In the genomic region with DNA sequence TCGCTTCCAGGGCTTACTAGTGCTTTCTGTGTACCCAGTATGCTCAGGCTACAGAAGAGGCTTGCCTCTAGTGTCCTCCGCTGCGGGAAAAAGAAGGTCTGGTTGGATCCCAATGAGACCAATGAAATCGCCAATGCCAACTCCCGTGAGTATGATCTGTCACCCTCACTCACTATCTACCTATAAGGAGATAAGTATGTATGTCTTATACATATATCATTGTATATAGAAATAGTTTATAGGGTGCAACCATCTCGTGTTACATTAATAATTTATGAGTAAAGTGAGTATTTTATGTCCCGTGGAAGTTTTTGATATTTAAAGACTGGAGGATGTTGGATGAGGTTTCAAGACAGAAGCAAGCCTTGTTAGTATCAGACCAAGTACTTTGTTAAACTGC, we compare ENCODE assay signal across 9 mouse cellular contexts. TPM values are rescaled to one million over a fixed set of nuclear protein-coding genes. Genes with fewer than 3 reads are reported as not detected.
DNase-seq lines count a peak whose midpoint lies in the region; ATAC-seq and TF ChIP-seq lines count a peak whose summit lies in the region.
"Had no signal": no experiment of that assay in that cellular context is flagged by ENCODE, and none has a peak within 500 bp of the region (broad histone marks: within the 10 kb centered on the region; RNA-seq: fewer than 3 reads in every experiment).

No protein-coding gene starts in this region.

- peaks cover 28% of the 10 kb centered on the region for H3K4me1 ChIP-seq in heart, embryonic 13.5 days
- H3K4me1 ChIP-seq in ES-E14 (ENCODE audit: control insufficient read depth in 2 of 2, insufficient read depth in 2 of 2, low read length in 2 of 2, poor library complexity in 1 of 2) = peaks cover 0 to 8% of the 10 kb centered on the region in 2 experiments; a peak in 2 of 4 replicates
- peaks cover 9% of the 10 kb centered on the region; the same call in 1 of the 2 replicates for H3K4me1 ChIP-seq in forebrain, postnatal 0 days (ENCODE audit: insufficient read depth)

- peaks cover 21% of the 10 kb centered on the region for H3K79me2 ChIP-seq in macrophage (ENCODE audit: inconsistent target)

- TF ChIP-seq CTCF in forebrain, postnatal 0 days (IDR thresholded peaks at IDR 0.05; ENCODE audit: low read depth) = no peak

- in situ Hi-C loops in ES-E14 (cut with MboI; ENCODE audit: low sequenced_read_pairs in 2 of 2, unreplicated experiment in 2 of 2) = no loop called here

- no peak for DNase-seq in heart, adult 11 months
- no peak for DNase-seq in ES-E14 (ENCODE audit: low read depth, low spot score)
- DNase-seq in forebrain, postnatal 0 days = no peak
- DNase-seq in thymus, postnatal 4 days = no peak
- no peak for DNase-seq in urinary bladder, adult 18-20 months (ENCODE audit: low spot score in 2 of 2)
- DNase-seq in embryo, embryonic 10.5 days (ENCODE audit: low spot score) = no peak
- DNase-seq: cerebellum, adult 11-12 months had no signal

- H3K27ac ChIP-seq in heart, embryonic 13.5 days (replicated peaks) = no peak overlapping the region
- H3K27ac ChIP-seq in ES-E14 (ENCODE audit: insufficient read depth, low read depth, low read length, poor library complexity, severe bottlenecking) (no peak overlapping the region; the same call in 1 of the 2 replicates), macrophage (peak overlapping the region; percentile 69)
- H3K27ac ChIP-seq in forebrain, postnatal 0 days (ENCODE audit: low read depth, low read length) = no peak overlapping the region

- WGBS in heart, embryonic 13.5 days = 15% methylated on average over 7 of the region's 7 CpGs
- WGBS in forebrain, postnatal 0 days = 30% methylated on average over 7 of the region's 7 CpGs
- WGBS in macrophage (ENCODE audit: missing documents) = 23% methylated on average over 7 of the region's 7 CpGs

- peaks cover 36% of the 10 kb centered on the region for H3K36me3 ChIP-seq in heart, embryonic 13.5 days
- H3K36me3 ChIP-seq in ES-E14 (ENCODE audit: control insufficient read depth, insufficient read depth, low read length, poor library complexity, severe bottlenecking) = peaks cover 33% of the 10 kb centered on the region
- H3K36me3 ChIP-seq in forebrain, postnatal 0 days (ENCODE audit: insufficient read depth) = peaks cover 34% of the 10 kb centered on the region
- peaks cover 21% of the 10 kb centered on the region for H3K36me3 ChIP-seq in macrophage (ENCODE audit: inconsistent target)

- ATAC-seq in heart, embryonic 13.5 days (ENCODE audit: extremely low read depth, insufficient number of reproducible peaks, low FRiP score, low TSS enrichment) = no peak
- ATAC-seq in forebrain, postnatal 0 days = no peak

- peak overlapping the region; percentile 98 for H3K4me2 ChIP-seq in heart, embryonic 13.5 days
- peak overlapping the region; percentile 81 for H3K4me2 ChIP-seq in forebrain, postnatal 0 days (ENCODE audit: low read depth)

- no peaks in the 10 kb centered on the region for H3K27me3 ChIP-seq in heart, embryonic 13.5 days (replicated peaks)
- H3K27me3 ChIP-seq in forebrain, postnatal 0 days (ENCODE audit: insufficient read depth, low read length) = no peaks in the 10 kb centered on the region

- peak overlapping the region; percentile 94 for H3K4me3 ChIP-seq in heart, embryonic 13.5 days
- H3K4me3 ChIP-seq in ES-E14 (ENCODE audit: insufficient read depth in 1 of 2, low read depth in 1 of 2, low read length in 2 of 2, poor library complexity in 1 of 2, severe bottlenecking in 1 of 2) (peak overlapping the region; percentile 70 to 94), macrophage (ENCODE audit: inconsistent target) (peak overlapping the region; percentile 97)
- peak overlapping the region; percentile 88 for H3K4me3 ChIP-seq in forebrain, postnatal 0 days (ENCODE audit: low read depth, low read length)

- peak overlapping the region; percentile 99 for H3K9ac ChIP-seq in heart, embryonic 13.5 days
- peak overlapping the region; percentile 100 for H3K9ac ChIP-seq in ES-E14 (ENCODE audit: insufficient read depth, low read depth, low read length, poor library complexity, severe bottlenecking)
- H3K9ac ChIP-seq in forebrain, postnatal 0 days = peak overlapping the region; percentile 99

- no peaks in the 10 kb centered on the region for H3K9me3 ChIP-seq in heart, embryonic 13.5 days
- H3K9me3 ChIP-seq in ES-E14 (ENCODE audit: control insufficient read depth, insufficient read depth, low read depth, low read length) = no peaks in the 10 kb centered on the region
- no peaks in the 10 kb centered on the region for H3K9me3 ChIP-seq in forebrain, postnatal 0 days (ENCODE audit: low read length)

TF ChIP-seq in ES-E14, 5 proteins besides CTCF, POLR2A, EP300 and RAD21:
- TF ChIP-seq CHD2 (IDR thresholded peaks at IDR 0.05; ENCODE audit: low read depth, low read length) = no peak
- no peak for TF ChIP-seq ZC3H11A (IDR thresholded peaks at IDR 0.05; ENCODE audit: borderline replicate concordance, low read depth, low read length)
- no peak for TF ChIP-seq HCFC1 (IDR thresholded peaks at IDR 0.05; ENCODE audit: borderline replicate concordance, insufficient read depth, low read length)
- no peak for TF ChIP-seq ZNF384 (IDR thresholded peaks at IDR 0.05; ENCODE audit: low read depth, low read length)
- TF ChIP-seq MAFK (IDR thresholded peaks at IDR 0.05; ENCODE audit: insufficient read depth, low read depth, low read length) = no peak

RNA-seq across cellular contexts. Expression of a gene that starts 1.3 kb away (rescaled TPM):
- polyA plus RNA-seq in heart, embryonic 13.5 days (2015; fragmentation: Nextera tagmentation; extraction: Ambion mirVana) = 676 and 751 TPM in 2 replicates
- 3,222 and 3,264 TPM in 2 replicates for total RNA-seq in ES-E14 (2012; rRNA removed)
- 793 and 1,371 TPM in 2 replicates for total RNA-seq in forebrain, postnatal 0 days (2014; rRNA removed)
- polyA plus RNA-seq in forebrain, postnatal 0 days (2015; fragmentation: Nextera tagmentation; extraction: Ambion mirVana) = 687 and 897 TPM in 2 replicates
- total RNA-seq in macrophage (2018; cell fraction: chromatin; rRNA removed) = 100 to 1,000 TPM in 7 of 26 experiments, 10 to 100 TPM in 19; 45.2 to 275 (median 88.9) TPM
- total RNA-seq in macrophage (2018; cell fraction: cytosol; rRNA removed) = 1,000 to 10,000 TPM; 1,148 to 2,667 (median 1,510) TPM
- 100 to 1,000 TPM; 164 to 346 (median 261) TPM for total RNA-seq in macrophage (2018; cell fraction: nucleus; rRNA removed)
- 1,810 to 2,012 TPM (median 1,833 TPM) in 3 replicates for polyA plus RNA-seq in macrophage (2018)

RNA-seq across cellular contexts. Expression of a gene that starts 5.0 kb away (rescaled TPM):
- polyA plus RNA-seq in heart, embryonic 13.5 days (2015; fragmentation: Nextera tagmentation; extraction: Ambion mirVana) = 6.0 and 6.7 TPM in 2 replicates
- 6.2 and 12.0 TPM in 2 replicates for total RNA-seq in ES-E14 (2012; rRNA removed)
- total RNA-seq in forebrain, postnatal 0 days (2014; rRNA removed) = 64.1 and 76.4 TPM in 2 replicates
- polyA plus RNA-seq in forebrain, postnatal 0 days (2015; fragmentation: Nextera tagmentation; extraction: Ambion mirVana) = 49.4 and 57.2 TPM in 2 replicates
- 10 to 100 TPM in 25 of 26 experiments, 1 to 10 TPM in 1; 7.5 to 54.0 (median 29.1) TPM for total RNA-seq in macrophage (2018; cell fraction: chromatin; rRNA removed)
- total RNA-seq in macrophage (2018; cell fraction: cytosol; rRNA removed) = 1 to 10 TPM in 25 of 26 experiments, under 1 TPM in 1; 0.98 to 6.2 (median 3.1) TPM
- total RNA-seq in macrophage (2018; cell fraction: nucleus; rRNA removed) = 10 to 100 TPM in 25 of 26 experiments, 1 to 10 TPM in 1; 5.0 to 35.3 (median 19.2) TPM
- 0.52 to 3.0 TPM (median 1.7 TPM) in 3 replicates for polyA plus RNA-seq in macrophage (2018)

RNA-seq across cellular contexts. Expression of a gene that starts 25.5 kb away (rescaled TPM):
- polyA plus RNA-seq in heart, embryonic 13.5 days (2015; fragmentation: Nextera tagmentation; extraction: Ambion mirVana) = 0.83 and 0.84 TPM in 2 replicates
- 2.1 and 3.8 TPM in 2 replicates for total RNA-seq in ES-E14 (2012; rRNA removed)
- 2.8 and 3.8 TPM in 2 replicates for total RNA-seq in forebrain, postnatal 0 days (2014; rRNA removed)
- polyA plus RNA-seq in forebrain, postnatal 0 days (2015; fragmentation: Nextera tagmentation; extraction: Ambion mirVana) = 2.0 and 2.1 TPM in 2 replicates
- total RNA-seq in macrophage (2018; cell fraction: chromatin; rRNA removed) = 1 to 10 TPM in 15 of 26 experiments, under 1 TPM in 8, not detected in 3; 0.22 to 9.7 (median 3.6) TPM
- total RNA-seq in macrophage (2018; cell fraction: cytosol; rRNA removed) = 10 to 100 TPM in 8 of 26 experiments, 1 to 10 TPM in 6, under 1 TPM in 12; 0.33 to 13.7 (median 3.8) TPM
- 10 to 100 TPM in 4 of 26 experiments, 1 to 10 TPM in 10, under 1 TPM in 11, not detected in 1; 0.26 to 13.5 (median 3.5) TPM for total RNA-seq in macrophage (2018; cell fraction: nucleus; rRNA removed)
- polyA plus RNA-seq in macrophage (2018) = 3.4 to 15.5 TPM (median 9.6 TPM) in 3 replicates

RNA-seq across cellular contexts. Expression of a gene that starts 31.8 kb away (rescaled TPM):
- 4.6 and 5.1 TPM in 2 replicates for polyA plus RNA-seq in heart, embryonic 13.5 days (2015; fragmentation: Nextera tagmentation; extraction: Ambion mirVana)
- total RNA-seq in ES-E14 (2012; rRNA removed) = 2.9 and 4.4 TPM in 2 replicates
- total RNA-seq in forebrain, postnatal 0 days (2014; rRNA removed) = 3.7 and 5.2 TPM in 2 replicates
- 3.0 and 4.2 TPM in 2 replicates for polyA plus RNA-seq in forebrain, postnatal 0 days (2015; fragmentation: Nextera tagmentation; extraction: Ambion mirVana)
- 1,000 to 10,000 TPM in 2 of 26 experiments, 100 to 1,000 TPM in 20, 10 to 100 TPM in 4; 31.1 to 1,259 (median 293) TPM for total RNA-seq in macrophage (2018; cell fraction: chromatin; rRNA removed)
- total RNA-seq in macrophage (2018; cell fraction: cytosol; rRNA removed) = 100 to 1,000 TPM in 11 of 26 experiments, 10 to 100 TPM in 15; 31.4 to 249 (median 89.3) TPM
- 1,000 to 10,000 TPM in 4 of 26 experiments, 100 to 1,000 TPM in 18, 10 to 100 TPM in 4; 16.7 to 1,412 (median 497) TPM for total RNA-seq in macrophage (2018; cell fraction: nucleus; rRNA removed)
- 5.0 to 99.1 TPM (median 38.4 TPM) in 3 replicates for polyA plus RNA-seq in macrophage (2018)

RNA-seq across cellular contexts. Expression of a gene that starts 41.5 kb away (rescaled TPM):
- 0.23 and 0.44 TPM in 2 replicates for polyA plus RNA-seq in heart, embryonic 13.5 days (2015; fragmentation: Nextera tagmentation; extraction: Ambion mirVana)
- total RNA-seq in ES-E14 (2012; rRNA removed) = 2.5 and 4.3 TPM in 2 replicates
- 0.54 and 1.5 TPM in 2 replicates for total RNA-seq in forebrain, postnatal 0 days (2014; rRNA removed)
- 1.6 and 3.5 TPM in 2 replicates for polyA plus RNA-seq in forebrain, postnatal 0 days (2015; fragmentation: Nextera tagmentation; extraction: Ambion mirVana)
- total RNA-seq in macrophage (2018; cell fraction: chromatin; rRNA removed) = 10 to 100 TPM in 20 of 26 experiments, 1 to 10 TPM in 6; 4.1 to 53.3 (median 21.2) TPM
- 10 to 100 TPM in 12 of 26 experiments, 1 to 10 TPM in 14; 4.8 to 18.4 (median 9.6) TPM for total RNA-seq in macrophage (2018; cell fraction: cytosol; rRNA removed)
- 10 to 100 TPM in 22 of 26 experiments, 1 to 10 TPM in 4; 6.7 to 40.2 (median 15.5) TPM for total RNA-seq in macrophage (2018; cell fraction: nucleus; rRNA removed)
- polyA plus RNA-seq in macrophage (2018) = 13.4 to 21.7 TPM (median 14.8 TPM) in 3 replicates
